Mouse (Mus musculus) testis, adult 2 months (tissue): ENCODE results near the gene Slc30a6. TPM values are rescaled to one million over a fixed set of nuclear protein-coding genes. Genes with fewer than 3 reads are reported as not detected.

Experiments
- H3K27ac ChIP-seq: fragments of 200-500 bp; 2 replicates; pipeline ENCODE4 v1.5.1; 2012; ENCODE audit warnings: low read depth, low read length; ENCODE audit not compliant: control insufficient read depth, insufficient read depth
- H3K27me3 ChIP-seq: fragments of 200-500 bp; 2 replicates; pipeline ENCODE4 v1.6.1; 2012; ENCODE audit warnings: mild to moderate bottlenecking, low read length, moderate library complexity; ENCODE audit not compliant: control insufficient read depth, insufficient read depth
- H3K36me3 ChIP-seq: fragments of 200-500 bp; 2 replicates; pipeline ENCODE4 v1.6.1; 2012; ENCODE audit warnings: mild to moderate bottlenecking, low read length; ENCODE audit not compliant: control insufficient read depth, insufficient read depth
- H3K4me1 ChIP-seq: fragments of 200-500 bp; 2 replicates; pipeline ENCODE4 v1.6.1; 2012; ENCODE audit warnings: low read length; ENCODE audit not compliant: control insufficient read depth, insufficient read depth
- H3K4me3 ChIP-seq: fragments of 200-500 bp; 2 replicates; pipeline ENCODE4 v1.5.1; 2012; ENCODE audit warnings: low read depth, mild to moderate bottlenecking, low read length, moderate library complexity, mixed read lengths; ENCODE audit not compliant: control insufficient read depth
- CTCF ChIP-seq: fragments of 200-500 bp; IDR thresholded peaks from 2 replicates; pipeline ENCODE4 v1.5.1; 2012; ENCODE audit warnings: low read depth, mild to moderate bottlenecking, inconsistent platforms, low read length, moderate library complexity; ENCODE audit not compliant: control insufficient read depth, insufficient read depth, insufficient replicate concordance
- POLR2A ChIP-seq: fragments of 200-500 bp; IDR thresholded peaks from 2 replicates; pipeline ENCODE4 v1.6.1; 2012; ENCODE audit warnings: low read depth, mild to moderate bottlenecking, inconsistent platforms, low read length, moderate library complexity; ENCODE audit not compliant: control insufficient read depth
- polyA plus RNA-seq: library from polyadenylated mRNA; depleted of rRNA; stranded (reverse); fragments of >200 nt; gene quantifications from 2 replicates; pipeline ENCODE4 v1.2.3, GENCODE M21; 2012

The Slc30a6 gene
- polyA plus RNA-seq, 1 experiment: 12.1 TPM

GRCm38 (mm10) chr17:74396766-74397165 lies 1.4 kb downstream of the Slc30a6 start:
- TF ChIP-seq POLR2A: no peak
- Histone ChIP-seq H3K27ac (no peak overlapping the region), H3K4me3 (no peak overlapping the region), H3K4me1 (peaks cover 2% of the 10 kb centered on the region), H3K36me3 (no peaks in the 10 kb centered on the region), H3K27me3 (no peaks in the 10 kb centered on the region)

GRCm38 (mm10) chr17:74397173-74397572 lies 1.8 kb downstream of the Slc30a6 start:
- H3K4me3 ChIP-seq: no peak overlapping the region
- no peak overlapping the region for H3K27ac ChIP-seq
- no peaks in the 10 kb centered on the region for H3K27me3 ChIP-seq
- peaks cover 2% of the 10 kb centered on the region for H3K4me1 ChIP-seq
- no peak for TF ChIP-seq POLR2A
- no peak for TF ChIP-seq CTCF
- H3K36me3 ChIP-seq: no peaks in the 10 kb centered on the region

GRCm38 (mm10) chr17:74402486-74403222 lies 7.2 kb downstream of the Slc30a6 start:
- TF ChIP-seq CTCF (no peak), POLR2A (no peak)
- Histone ChIP-seq H3K27me3 (no peaks in the 10 kb centered on the region), H3K4me3 (no peak overlapping the region), H3K27ac (no peak overlapping the region), H3K4me1 (no peaks in the 10 kb centered on the region), H3K36me3 (no peaks in the 10 kb centered on the region)

- Histone ChIP-seq H3K4me1 (no peaks in the 10 kb centered on the region), H3K36me3 (no peaks in the 10 kb centered on the region; the same call in 1 of the 2 replicates), H3K27me3 (no peaks in the 10 kb centered on the region), H3K4me3 (no peak overlapping the region), H3K27ac (no peak overlapping the region)
- TF ChIP-seq CTCF: no peak
- no peak for TF ChIP-seq POLR2A
These were observed 11.1 kb downstream of the Slc30a6 start for GRCm38 (mm10) chr17:74406487-74406886.

GRCm38 (mm10) chr17:74409722-74410121 lies 14.3 kb downstream of the Slc30a6 start:
- no peaks in the 10 kb centered on the region for H3K27me3 ChIP-seq
- TF ChIP-seq POLR2A (no peak), CTCF (no peak)
- H3K4me3 ChIP-seq: no peak overlapping the region
- H3K27ac ChIP-seq: no peak overlapping the region
- H3K36me3 ChIP-seq: no peaks in the 10 kb centered on the region; the same call in 1 of the 2 replicates
- no peaks in the 10 kb centered on the region for H3K4me1 ChIP-seq

- no peaks in the 10 kb centered on the region for H3K4me1 ChIP-seq
- no peaks in the 10 kb centered on the region for H3K27me3 ChIP-seq
- H3K27ac ChIP-seq: no peak overlapping the region
- no peak overlapping the region for H3K4me3 ChIP-seq
- no peak for TF ChIP-seq POLR2A
- no peak for TF ChIP-seq CTCF
- H3K36me3 ChIP-seq: no peaks in the 10 kb centered on the region; the same call in 1 of the 2 replicates
These were observed 17.9 kb downstream of the Slc30a6 start for GRCm38 (mm10) chr17:74413324-74413723.

- Histone ChIP-seq H3K27me3 (no peaks in the 10 kb centered on the region), H3K4me3 (no peak overlapping the region), H3K36me3 (no peaks in the 10 kb centered on the region; the same call in 1 of the 2 replicates), H3K27ac (no peak overlapping the region), H3K4me1 (no peaks in the 10 kb centered on the region)
- TF ChIP-seq CTCF: no peak
- no peak for TF ChIP-seq POLR2A
These were observed 19.3 kb downstream of the Slc30a6 start for GRCm38 (mm10) chr17:74414671-74415070.
